Mouse (Mus musculus) midbrain, embryonic 14.5 days (tissue): ENCODE results near the gene Zfp692. TPM values are rescaled to one million over a fixed set of nuclear protein-coding genes. Genes with fewer than 3 reads are reported as not detected.
"Not testable (repeated sequence)": the region's sequence is repeated elsewhere in the genome, so short reads cannot be mapped to it uniquely, and the experiment has no call there.

ENCODE experiments used
- ATAC-seq: fragments of 200-750 bp; cut with Nextera tagmentation; 2 replicates; pipeline ENCODE4 v1.8.0; 2017; ENCODE audit warnings: moderate number of reproducible peaks, moderate library complexity; ENCODE audit not compliant: low FRiP score, low TSS enrichment
- DNase-seq: peaks from one replicate; pipeline ENCODE4 v3.0.0-alpha.2; 2015
- H3K27ac ChIP-seq: fragments of 300-500 bp; sonication (generic); replicated peaks from 2 replicates; pipeline ENCODE4 v1.5.1; 2014; ENCODE audit warnings: mild to moderate bottlenecking, low read depth, low read length, moderate library complexity
- H3K27me3 ChIP-seq: fragments of 300-500 bp; sonication (generic); 2 replicates; pipeline ENCODE4 v1.6.1; 2014; ENCODE audit warnings: low read length, control low read depth, mixed read lengths; ENCODE audit not compliant: control insufficient read depth, insufficient read depth
- H3K36me3 ChIP-seq: fragments of 300-500 bp; sonication (generic); 2 replicates; pipeline ENCODE4 v1.6.1; 2014; ENCODE audit warnings: low read length, control low read depth; ENCODE audit not compliant: control insufficient read depth, insufficient read depth
- H3K4me1 ChIP-seq: fragments of 300-500 bp; sonication (generic); 2 replicates; pipeline ENCODE4 v1.6.1; 2014; ENCODE audit warnings: mild to moderate bottlenecking, antibody characterized with exemption, low read length, control low read depth; ENCODE audit not compliant: control insufficient read depth, insufficient read depth
- H3K4me2 ChIP-seq: fragments of 300-500 bp; sonication (generic); 2 replicates; pipeline ENCODE4 v1.6.1; 2014; ENCODE audit warnings: mild to moderate bottlenecking, low read length, moderate library complexity
- H3K4me3 ChIP-seq: fragments of 300-500 bp; sonication (generic); replicated peaks from 2 replicates; pipeline ENCODE4 v1.5.1; 2014; ENCODE audit warnings: low read depth, low read length
- H3K9ac ChIP-seq: fragments of 300-500 bp; sonication (generic); replicated peaks from 2 replicates; pipeline ENCODE4 v1.6.1; 2014; ENCODE audit warnings: mild to moderate bottlenecking, low read length, moderate library complexity
- H3K9me3 ChIP-seq: fragments of 300-500 bp; sonication (generic); 2 replicates; pipeline ENCODE4 v1.6.1; 2016; ENCODE audit warnings: low read length, control low read depth, mixed read lengths; ENCODE audit not compliant: control insufficient read depth
- WGBS: fragments of 180-500 bp; shearing (Covaris S2); extraction: QIAGEN DNeasy Blood & Tissue Kit; methylation state at CpG from one replicate; pipeline ENCODE4 v1.1.7; 2014; 5-methylcytosine and 5-hydroxymethylcytosine counted together
- polyA plus RNA-seq: library from polyadenylated mRNA; unstranded; fragments of >200 nt; fragmentation: Nextera tagmentation; extraction: Ambion mirVana; gene quantifications from 2 replicates; pipeline ENCODE4 v1.2.1, GENCODE M21; 2014

The Zfp692 gene
- polyA plus RNA-seq, 1 experiment from 2014 or later, result 14.2 TPM

DNA sequence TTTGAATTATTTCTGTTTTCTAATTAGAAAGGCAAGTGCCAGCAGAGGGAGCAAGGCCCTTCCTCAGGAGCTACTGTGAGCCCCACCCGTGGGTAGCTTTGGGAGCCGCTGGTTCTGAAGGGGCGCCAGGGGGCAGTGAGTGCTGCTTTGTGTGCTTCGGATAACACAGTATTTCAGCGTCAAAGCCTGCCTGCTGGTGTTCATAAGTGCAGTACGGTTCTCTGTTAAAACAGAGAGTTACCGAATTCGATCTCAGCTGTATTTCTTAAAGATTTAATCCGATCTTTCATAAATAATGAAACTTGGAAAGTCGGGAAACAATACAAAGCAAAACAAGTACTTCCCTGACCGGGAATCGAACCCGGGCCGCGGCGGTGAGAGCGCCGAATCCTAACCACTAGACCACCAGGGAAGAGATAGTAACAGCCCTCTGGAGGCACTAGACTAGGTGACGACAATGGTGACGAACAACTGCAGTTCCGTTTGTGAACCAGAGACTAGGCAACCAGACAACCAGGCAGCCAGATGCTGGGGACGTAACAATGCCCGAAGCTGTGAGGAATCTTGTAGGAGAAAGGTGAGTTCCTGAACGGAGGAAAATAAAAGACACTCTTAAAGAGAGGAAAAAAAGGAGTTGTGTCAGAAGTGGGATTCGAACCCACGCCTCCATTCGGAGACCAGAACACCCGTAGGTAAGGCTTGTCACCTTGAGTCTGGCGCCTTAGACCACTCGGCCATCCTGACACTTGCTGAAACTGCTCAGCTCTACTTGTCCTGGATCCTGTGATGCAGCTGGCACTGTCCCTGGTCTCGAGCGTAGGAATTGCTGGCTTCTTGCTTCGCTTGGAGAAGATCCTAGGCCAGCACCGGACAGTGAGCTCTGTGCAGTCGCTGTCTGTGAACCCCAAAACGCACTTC lies 4.8 kb upstream of the Zfp692 start:
- H3K9me3 ChIP-seq, result no peaks in the 10 kb centered on the region
- no peaks in the 10 kb centered on the region for H3K36me3 ChIP-seq
- H3K27ac ChIP-seq, result peak overlapping the region; percentile 86
- H3K9ac ChIP-seq, result peak overlapping the region; percentile 50
- peak overlapping the region; percentile 62 for H3K4me3 ChIP-seq
- no peaks in the 10 kb centered on the region for H3K27me3 ChIP-seq
- DNase-seq, result peak; percentile 96
- peak; percentile 90 for ATAC-seq
- whole genome bisulfite sequencing, result under 1% methylated on average over 36 of the region's 36 CpGs
- H3K4me1 ChIP-seq, result peaks cover 5% of the 10 kb centered on the region; the same call in 1 of the 2 replicates
- peak overlapping the region; percentile 66 for H3K4me2 ChIP-seq

DNA sequence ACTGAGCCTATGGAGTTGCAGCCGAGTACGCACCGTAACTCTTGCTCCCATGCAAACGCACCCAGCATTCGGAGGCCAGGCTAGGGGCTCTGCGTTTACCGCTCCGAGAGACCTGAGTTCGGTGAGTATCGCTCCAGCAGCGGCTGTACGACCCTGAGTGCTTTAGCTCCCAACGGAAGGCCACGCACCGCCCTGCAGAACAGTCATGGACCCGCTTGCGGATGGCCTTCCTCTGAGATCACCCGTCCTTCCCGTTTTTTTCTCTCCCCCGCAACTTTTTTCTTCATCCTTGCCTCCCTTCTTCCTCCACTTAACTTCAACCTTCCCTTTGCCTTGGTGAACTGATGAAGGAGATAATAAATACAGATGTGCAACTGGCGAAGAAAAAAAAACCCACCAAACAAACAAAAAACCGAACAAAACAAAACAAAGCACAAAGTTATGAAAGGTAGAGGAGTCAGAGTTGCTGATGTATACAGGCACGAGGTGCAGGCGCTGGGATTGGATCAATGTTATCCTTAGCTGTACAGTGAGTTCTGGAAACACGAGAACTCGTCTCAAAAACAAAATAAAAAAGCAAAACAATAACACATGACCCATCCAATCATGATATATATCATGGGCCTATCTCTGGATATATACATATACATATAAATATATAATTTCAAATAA lies 4.0 kb upstream of the Zfp692 start:
- Histone ChIP-seq H3K9me3 (no peaks in the 10 kb centered on the region), H3K27me3 (no peaks in the 10 kb centered on the region), H3K4me2 (peak overlapping the region; percentile 66), H3K27ac (peak overlapping the region; percentile 86), H3K36me3 (no peaks in the 10 kb centered on the region), H3K4me1 (peaks cover 12% of the 10 kb centered on the region), H3K4me3 (peak overlapping the region; percentile 62), H3K9ac (peak overlapping the region; percentile 50)
- DNase-seq (peak; percentile 52), ATAC-seq (peak; percentile 22; the same call in 1 of the 2 replicates)
- WGBS, result under 1% methylated on average over 26 of the region's 26 CpGs

DNA sequence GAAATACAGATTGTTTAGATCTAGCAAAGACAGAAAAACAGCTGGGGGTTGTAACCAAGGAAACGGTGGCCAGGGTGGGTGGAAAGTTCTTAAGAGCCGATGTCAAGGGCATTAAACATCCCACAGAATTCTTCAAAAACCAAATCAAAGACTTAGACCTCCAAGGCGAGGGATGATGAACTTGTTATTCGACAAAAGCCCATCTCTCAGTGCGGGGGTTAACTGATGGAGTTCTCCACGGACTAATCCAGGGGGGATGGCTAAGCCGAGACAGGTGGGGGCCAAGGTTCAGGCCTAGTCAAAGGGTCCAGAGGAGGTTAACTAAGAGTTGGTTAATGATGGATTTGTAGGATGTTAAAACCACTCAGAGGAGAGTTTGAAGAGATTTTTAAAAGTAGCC lies 3.3 kb upstream of the Zfp692 start:
- Histone ChIP-seq H3K36me3 (no peaks in the 10 kb centered on the region), H3K4me2 (peak overlapping the region; percentile 66), H3K9me3 (no peaks in the 10 kb centered on the region), H3K4me3 (peak overlapping the region; percentile 23), H3K27me3 (no peaks in the 10 kb centered on the region), H3K27ac (no peak overlapping the region), H3K9ac (no peak overlapping the region), H3K4me1 (peaks cover 16% of the 10 kb centered on the region)
- DNase-seq (peak; percentile 42), ATAC-seq (no peak)
- WGBS, result 5% methylated on average over 7 of the region's 7 CpGs

DNA sequence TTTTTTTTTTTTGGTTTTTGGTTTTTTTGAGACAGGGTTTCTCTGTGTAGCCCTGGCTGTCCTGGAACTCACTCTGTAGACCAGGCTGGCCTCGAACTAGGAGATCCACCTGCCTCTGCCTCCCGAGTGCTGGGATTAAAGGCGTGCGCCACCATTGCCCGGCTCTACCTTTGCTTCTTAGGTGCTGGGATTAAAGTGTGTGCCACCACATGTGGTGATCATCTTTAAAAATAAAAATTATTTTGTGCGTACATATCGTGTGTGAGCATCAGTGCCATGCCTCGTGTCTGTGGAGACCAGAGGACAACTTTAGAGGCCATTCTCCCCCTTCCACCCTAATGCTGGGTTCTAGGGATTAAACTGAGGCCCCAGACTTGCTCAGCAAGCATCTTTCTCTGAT lies 1.6 kb upstream of the Zfp692 start:
- not testable (repeated sequence) for H3K4me3 ChIP-seq, H3K27ac ChIP-seq, ATAC-seq, H3K36me3 ChIP-seq, H3K9me3 ChIP-seq, H3K4me2 ChIP-seq, H3K27me3 ChIP-seq, DNase-seq, H3K9ac ChIP-seq
- peaks cover 16% of the 10 kb centered on the region for H3K4me1 ChIP-seq
- WGBS, result 91% methylated on average over 8 of the region's 8 CpGs

DNA sequence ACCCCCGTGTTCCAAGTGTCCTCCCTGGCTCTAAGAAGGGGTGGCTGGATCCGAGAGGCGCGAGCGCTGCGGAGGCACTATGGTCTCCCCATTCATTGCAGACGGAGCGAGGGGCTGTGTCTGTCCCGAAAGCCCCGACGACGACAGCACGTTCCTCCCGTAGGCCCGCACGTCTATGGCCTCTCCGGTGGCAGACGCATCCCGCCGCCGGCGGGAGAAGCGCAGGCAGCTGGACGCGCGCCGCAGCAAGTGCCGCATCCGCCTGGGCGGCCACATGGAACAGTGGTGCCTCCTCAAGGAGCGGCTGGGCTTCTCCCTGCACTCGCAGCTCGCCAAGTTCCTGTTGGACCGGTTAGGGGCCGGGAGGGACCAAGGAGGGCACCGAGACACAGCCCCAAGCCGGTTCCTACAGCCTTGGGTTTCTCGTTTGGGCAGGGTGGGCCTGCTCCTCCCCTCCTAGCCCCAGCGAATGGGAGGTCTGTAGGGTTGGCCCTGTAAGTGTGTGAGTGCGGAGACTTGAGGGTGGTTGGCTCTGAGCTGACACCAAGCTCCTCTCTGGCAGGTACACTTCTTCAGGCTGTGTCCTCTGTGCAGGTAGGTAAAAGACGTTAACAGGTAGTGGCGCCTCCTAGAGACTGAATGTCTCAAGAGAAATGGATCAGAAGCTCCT lies 677 bp downstream of the Zfp692 start:
- DNase-seq (peak; percentile 77), ATAC-seq (peak; percentile 51)
- Histone ChIP-seq H3K4me1 (peaks cover 16% of the 10 kb centered on the region), H3K4me2 (peak overlapping the region; percentile 90), H3K4me3 (peak overlapping the region; percentile 48), H3K9me3 (no peaks in the 10 kb centered on the region), H3K27me3 (no peaks in the 10 kb centered on the region), H3K27ac (peak overlapping the region; percentile 58), H3K36me3 (no peaks in the 10 kb centered on the region), H3K9ac (peak overlapping the region; percentile 65)
- WGBS, result under 1% methylated on average over 42 of the region's 42 CpGs

DNA sequence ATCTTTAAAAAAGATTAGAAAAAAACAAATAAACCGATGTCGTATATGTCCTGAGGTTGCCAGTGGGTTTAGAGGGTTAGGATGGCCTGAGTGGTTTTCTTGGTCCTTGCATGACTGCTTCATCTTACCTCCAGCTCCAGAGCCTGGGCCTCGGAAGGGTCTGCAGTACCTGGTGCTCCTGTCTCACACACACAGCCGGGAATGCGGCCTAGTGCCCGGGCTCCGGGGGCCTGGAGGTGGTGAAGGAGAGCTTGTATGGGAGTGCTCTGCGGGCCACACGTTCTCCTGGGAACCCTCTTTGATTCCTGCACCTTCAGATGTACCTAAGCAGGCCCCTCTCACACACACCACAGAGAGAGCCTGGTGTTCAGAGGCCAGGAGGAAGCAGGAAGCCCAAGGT lies 1.8 kb downstream of the Zfp692 start:
- no peak overlapping the region for H3K4me3 ChIP-seq
- H3K27ac ChIP-seq, result no peak overlapping the region
- 96% methylated on average over 9 of the region's 9 CpGs for WGBS
- no peaks in the 10 kb centered on the region for H3K36me3 ChIP-seq
- DNase-seq, result no peak
- peaks cover 13% of the 10 kb centered on the region for H3K4me1 ChIP-seq
- H3K27me3 ChIP-seq, result no peaks in the 10 kb centered on the region
- ATAC-seq, result no peak
- H3K4me2 ChIP-seq, result no peak overlapping the region
- H3K9ac ChIP-seq, result no peak overlapping the region
- no peaks in the 10 kb centered on the region for H3K9me3 ChIP-seq

DNA sequence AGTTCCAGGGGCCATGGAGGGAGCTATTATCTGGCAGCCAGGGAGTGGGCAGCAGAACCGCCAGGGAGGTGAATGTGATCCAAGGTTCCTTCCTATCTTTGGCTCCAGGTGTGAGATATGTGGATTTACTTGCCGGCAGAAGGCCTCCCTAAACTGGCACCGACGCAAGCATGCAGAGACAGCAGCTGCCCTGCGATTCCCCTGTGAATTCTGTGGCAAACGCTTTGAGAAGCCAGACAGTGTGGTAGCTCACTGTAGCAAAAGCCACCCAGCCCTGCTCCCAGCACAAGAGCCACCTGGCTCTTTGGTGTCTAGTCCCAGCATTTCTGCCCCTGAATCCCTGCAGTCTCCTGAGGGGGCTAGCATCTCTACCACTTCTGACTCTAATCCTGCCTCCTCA lies 7.2 kb downstream of the Zfp692 start:
- Histone ChIP-seq H3K4me3 (no peak overlapping the region), H3K9me3 (no peaks in the 10 kb centered on the region), H3K36me3 (peaks cover 36% of the 10 kb centered on the region), H3K9ac (no peak overlapping the region), H3K4me1 (no peaks in the 10 kb centered on the region), H3K4me2 (no peak overlapping the region), H3K27ac (no peak overlapping the region), H3K27me3 (no peaks in the 10 kb centered on the region)
- WGBS, result 64% methylated on average over 6 of the region's 6 CpGs
- ATAC-seq (no peak), DNase-seq (no peak)

DNA sequence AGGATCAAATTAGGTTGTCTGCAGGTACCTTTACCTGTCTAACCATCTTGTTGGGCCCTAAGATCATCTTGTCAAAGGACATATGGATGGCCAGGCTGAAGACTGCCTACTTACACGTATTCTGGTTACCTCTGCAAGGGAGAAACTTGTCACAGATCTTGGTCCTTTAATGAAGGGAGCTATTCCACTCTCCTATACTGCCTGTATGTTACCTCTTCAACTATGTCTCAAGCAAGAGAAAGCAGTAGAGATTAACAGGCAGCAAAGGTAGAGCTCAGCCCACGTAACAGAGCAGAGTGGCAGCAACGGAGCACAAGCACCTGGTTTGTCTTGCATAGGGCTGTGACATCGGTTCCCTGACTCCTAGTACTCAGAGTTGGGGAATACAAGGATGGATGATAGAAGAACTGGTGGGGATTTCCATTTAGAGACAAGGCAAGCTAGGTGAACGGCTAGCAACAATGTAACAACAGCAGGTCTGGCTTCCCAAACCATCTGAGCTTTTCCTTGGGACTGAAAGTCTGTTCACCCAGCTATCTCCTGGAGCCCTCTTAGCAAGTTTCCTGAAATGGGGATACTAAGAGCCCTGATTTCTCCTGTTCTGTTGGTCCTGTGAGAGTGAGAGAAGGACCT lies 8.8 kb downstream of the Zfp692 start:
- Histone ChIP-seq H3K9ac (no peak overlapping the region), H3K36me3 (peaks cover 41% of the 10 kb centered on the region), H3K9me3 (no peaks in the 10 kb centered on the region), H3K4me2 (no peak overlapping the region), H3K4me1 (no peaks in the 10 kb centered on the region), H3K27me3 (no peaks in the 10 kb centered on the region), H3K27ac (no peak overlapping the region), H3K4me3 (no peak overlapping the region)
- no peak for DNase-seq
- 96% methylated on average over 5 of the region's 5 CpGs for WGBS
- no peak for ATAC-seq
